7 mouse cellular contexts compared by ENCODE assay signal in the genomic region with DNA sequence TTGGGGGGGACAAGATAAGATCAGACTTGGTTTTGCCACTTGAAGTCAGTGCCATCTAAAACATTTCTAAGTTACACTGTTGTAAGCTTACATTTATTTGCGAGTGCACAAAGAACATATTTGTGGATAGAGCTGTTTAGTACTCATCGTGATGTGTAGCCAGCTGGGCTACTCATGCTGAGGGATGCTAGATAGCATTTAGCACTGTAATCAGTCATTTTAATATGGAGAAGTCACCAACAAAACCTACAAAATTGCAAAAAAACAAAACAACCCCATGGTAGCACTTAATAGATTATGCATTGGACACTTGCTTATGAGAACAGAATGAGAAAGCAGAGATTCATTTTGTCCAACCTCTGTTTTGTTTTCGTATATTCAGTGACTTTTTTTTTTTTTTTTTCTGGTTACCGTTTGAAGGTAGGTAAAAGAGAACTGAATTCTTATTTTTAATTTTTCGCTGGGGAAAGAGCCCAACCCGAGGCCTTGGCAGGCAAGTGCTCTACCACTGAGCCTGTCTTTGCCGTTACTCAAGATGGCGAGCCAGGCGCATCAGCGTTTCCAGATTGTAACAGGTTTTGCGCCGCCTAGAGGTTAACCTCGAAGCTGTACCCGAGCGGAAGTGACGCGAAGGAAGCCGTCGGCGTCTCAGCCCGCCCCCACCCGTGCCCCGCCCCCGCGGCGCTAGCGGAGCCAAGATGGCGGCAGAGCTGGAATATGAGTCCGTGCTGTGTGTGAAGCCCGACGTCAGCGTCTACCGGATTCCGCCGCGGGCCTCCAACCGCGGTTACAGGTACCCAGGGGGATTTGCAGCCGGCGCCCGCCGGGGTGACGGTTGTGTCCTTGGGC. TPM values are rescaled to one million over a fixed set of nuclear protein-coding genes. Genes with fewer than 3 reads are reported as not detected.
DNase-seq lines count a peak whose midpoint lies in the region; ATAC-seq lines count a peak whose summit lies in the region.

Necap1 (plus strand) TSS at position 604 of the 849 bp plus-strand sequence.

- peak; percentile 96 for DNase-seq in adrenal gland, adult 2 months
- DNase-seq in embryo, embryonic 11.5 days (ENCODE audit: low read depth, low spot score) = peak; percentile 92
- DNase-seq in gastrocnemius, postnatal 36 days = peak; percentile 94 to 96
- peak; percentile 98 to 99 for DNase-seq in left cerebral cortex, postnatal 25 days (ENCODE audit: low spot score in 2 of 2)
- peak; percentile 97 for DNase-seq in midbrain, embryonic 10.5 days (ENCODE audit: low spot score)
- peak; percentile 99 for DNase-seq in right cerebral cortex, postnatal 4 days

- intact Hi-C loops in gastrocnemius, postnatal 36 days (cut with DNase I) = loop anchor here (5.0 kb wide), 3 partner anchors 42 to 132 kb away; no protein-coding TSS in a partner anchor
- intact Hi-C loops in left cerebral cortex, postnatal 25 days (cut with DNase I) = loop anchor here (2.0 to 10.0 kb wide), 5 partner anchors 45 to 1521 kb away; partner anchors contain the start of gene Slc2a3

- peak within 1 kb of the TSS; percentile 88 for H3K27ac ChIP-seq in intestine, embryonic 15.5 days
- H3K27ac ChIP-seq in midbrain, embryonic 10.5 days (replicated peaks) = peak within 1 kb of the TSS; percentile 96

- ATAC-seq in intestine, embryonic 15.5 days = peak; percentile 98

- no peaks in the 10 kb centered on the region for H3K27me3 ChIP-seq in intestine, embryonic 15.5 days (replicated peaks)
- peaks cover 9% of the 10 kb centered on the region; the same call in 1 of the 2 replicates for H3K27me3 ChIP-seq in midbrain, embryonic 10.5 days (ENCODE audit: low read depth, poor library complexity, severe bottlenecking)

- H3K4me1 ChIP-seq in intestine, embryonic 15.5 days (replicated peaks) = 0 out of 2 replicates have a peak, but pooled peaks cover 5% of the 10 kb centered on the region
- H3K4me1 ChIP-seq in midbrain, embryonic 10.5 days = peaks cover 11% of the 10 kb centered on the region

- H3K9me3 ChIP-seq in intestine, embryonic 15.5 days = no peaks in the 10 kb centered on the region
- no peaks in the 10 kb centered on the region for H3K9me3 ChIP-seq in midbrain, embryonic 10.5 days (replicated peaks)

- peak within 1 kb of the TSS; percentile 54 for H3K4me2 ChIP-seq in intestine, embryonic 15.5 days (replicated peaks)

- H3K36me3 ChIP-seq in intestine, embryonic 15.5 days = no peaks in the 10 kb centered on the region
- H3K36me3 ChIP-seq in midbrain, embryonic 10.5 days = peaks cover 33% of the 10 kb centered on the region

- 7% methylated on average over 43 of the region's 43 CpGs for WGBS in intestine, embryonic 15.5 days
- WGBS in midbrain, embryonic 10.5 days = 7% methylated on average over 43 of the region's 43 CpGs

- H3K4me3 ChIP-seq in intestine, embryonic 15.5 days (replicated peaks) = peak within 1 kb of the TSS; percentile 84
- H3K4me3 ChIP-seq in midbrain, embryonic 10.5 days = peak within 1 kb of the TSS; percentile 87

- H3K9ac ChIP-seq in intestine, embryonic 15.5 days = peak within 1 kb of the TSS; percentile 94

RNA-seq across cellular contexts. Expression of gene Necap1, which starts in this region (rescaled TPM):
- total RNA-seq in adrenal gland, adult 2 months (2021) = 10 to 100 TPM; 51.3 to 55.3 TPM
- polyA plus RNA-seq in adrenal gland, adult 2 months (2012; rRNA removed) = 10.7 and 12.4 TPM in 2 replicates
- total RNA-seq in gastrocnemius, postnatal 36 days (2021) = 10 to 100 TPM; 13.2 to 13.8 TPM
- 56.3 and 59.8 TPM in 2 replicates for polyA plus RNA-seq in intestine, embryonic 15.5 days (2015; fragmentation: Nextera tagmentation; extraction: Ambion mirVana)
- 100 to 1,000 TPM; 188 to 202 TPM for total RNA-seq in left cerebral cortex, postnatal 25 days (2021)
- 57.2 and 63.6 TPM in 2 replicates for polyA plus RNA-seq in midbrain, embryonic 10.5 days (2016; fragmentation: Nextera tagmentation; extraction: Ambion mirVana)

Comparison
In these comparisons a context has a peak if more than half of its experiments do, and no peak if none do; other contexts are left out.
1. Peak in every context shown above with its lines: DNase-seq, ATAC-seq, H3K4me3 ChIP-seq and H3K27ac ChIP-seq.